Mouse (Mus musculus) testis, postnatal 10 days (tissue): ENCODE results near the gene Ube2j1.
"Not testable (repeated sequence)": the region's sequence is repeated elsewhere in the genome, so short reads cannot be mapped to it uniquely, and the experiment has no call there.

Experiments used
- DNase-seq: peaks from one replicate; pipeline ENCODE4 v3.0.0; 2021; ENCODE audit warnings: low spot score

Ube2j1 gene

DNA sequence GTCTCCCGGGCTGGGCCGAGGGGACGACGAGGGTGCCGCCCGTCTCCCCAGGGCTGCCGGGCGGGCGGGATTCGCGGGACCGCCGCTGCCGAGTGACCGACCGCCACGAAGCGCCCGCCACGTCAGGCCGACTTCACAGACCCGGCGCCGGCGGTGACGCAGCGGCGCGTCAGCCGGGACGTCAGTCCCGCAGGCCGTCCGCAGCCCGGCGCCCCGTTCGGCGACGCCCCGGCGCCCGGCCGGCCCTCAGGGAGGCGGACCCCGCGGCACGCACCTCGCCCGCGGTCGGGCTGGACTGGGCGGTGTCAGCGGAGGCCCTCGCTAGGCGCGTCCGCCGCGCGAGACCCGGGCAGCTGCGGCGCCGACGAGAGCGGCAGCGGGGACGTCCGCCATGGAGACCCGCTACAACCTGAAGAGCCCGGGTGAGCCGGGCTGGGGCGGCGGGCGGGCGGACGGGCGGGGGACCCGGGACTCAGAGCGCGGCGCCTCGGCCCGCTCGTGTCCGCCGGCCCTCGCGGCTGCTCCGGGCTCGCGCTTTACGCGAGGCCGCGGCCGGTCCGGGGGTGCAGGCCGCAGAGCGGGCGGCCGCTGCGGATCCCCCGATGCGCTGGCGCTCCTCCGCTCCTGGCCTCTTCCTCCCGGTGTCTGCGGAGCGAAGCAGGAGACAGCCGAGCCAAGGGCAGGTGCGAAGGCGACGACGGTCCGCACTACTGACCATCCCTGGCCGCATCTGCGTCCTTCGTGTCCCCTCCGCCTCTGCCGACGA, at the start of gene Ube2j1:
Gene Ube2j1, plus strand, starts transcription at position 222 of the 766 bp plus-strand sequence.
- peak; percentile 88 for DNase-seq

DNA sequence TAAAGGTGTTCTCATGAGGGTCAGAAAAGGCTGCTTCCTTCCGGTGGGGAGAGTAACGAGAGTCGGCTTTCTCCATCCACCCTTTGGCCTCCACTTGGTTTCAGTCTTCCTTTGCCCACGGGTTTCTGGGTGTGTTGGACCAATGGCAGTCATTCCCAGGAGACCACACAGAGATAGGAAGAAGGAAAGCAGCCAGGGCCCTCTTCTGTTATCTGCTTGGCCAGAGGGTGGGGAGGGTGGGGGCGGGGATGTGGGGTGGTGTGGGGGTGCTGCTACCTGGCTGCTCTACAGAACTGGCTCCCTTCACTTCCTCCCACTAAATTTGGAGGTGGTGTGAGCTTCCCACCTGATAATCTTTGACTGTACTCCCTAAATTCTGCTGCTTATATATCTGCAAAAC, 49.6 kb upstream of the Ube2j1 start:
- DNase-seq, result no peak

DNA sequence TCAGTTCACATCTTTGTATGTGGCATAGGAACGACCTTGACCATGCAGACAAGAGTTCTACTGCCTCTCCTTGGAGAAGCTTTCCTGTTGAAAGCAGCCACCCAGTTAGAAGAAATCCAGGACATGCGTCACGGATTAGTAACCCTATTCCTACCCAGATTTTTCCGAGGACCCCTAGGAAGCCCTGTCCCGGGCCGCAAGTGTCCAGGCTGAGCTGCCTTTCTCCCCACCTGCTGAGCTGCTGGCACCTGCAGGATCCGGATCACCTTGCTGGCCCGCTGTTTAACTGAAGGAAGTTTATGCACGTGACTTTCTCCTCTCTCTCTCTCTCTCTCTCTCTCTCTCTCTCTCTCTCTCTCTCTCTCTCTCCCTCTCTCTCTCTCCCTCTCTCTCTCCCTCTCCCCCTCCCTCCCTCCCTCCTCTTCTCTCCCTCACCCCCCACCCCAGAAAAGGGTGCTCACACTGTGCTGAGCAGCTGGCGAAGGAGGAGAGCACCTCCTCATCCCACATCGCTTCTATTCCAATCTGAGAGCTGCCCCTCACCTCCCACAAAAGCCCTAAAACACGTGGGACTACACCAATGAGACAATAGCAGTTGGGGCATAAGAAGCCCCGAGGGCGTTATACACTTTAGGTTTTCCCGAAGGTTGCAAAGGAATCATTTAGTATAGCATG, 49.0 kb upstream of the Ube2j1 start:
- no peak for DNase-seq

GRCm38 (mm10) chr4:32982716-32983175, 48.5 kb upstream of the Ube2j1 start, which contains the start of gene Rragd:
Rragd (plus strand) TSS chr4:32983037.
- peak; percentile 73 for DNase-seq

DNA sequence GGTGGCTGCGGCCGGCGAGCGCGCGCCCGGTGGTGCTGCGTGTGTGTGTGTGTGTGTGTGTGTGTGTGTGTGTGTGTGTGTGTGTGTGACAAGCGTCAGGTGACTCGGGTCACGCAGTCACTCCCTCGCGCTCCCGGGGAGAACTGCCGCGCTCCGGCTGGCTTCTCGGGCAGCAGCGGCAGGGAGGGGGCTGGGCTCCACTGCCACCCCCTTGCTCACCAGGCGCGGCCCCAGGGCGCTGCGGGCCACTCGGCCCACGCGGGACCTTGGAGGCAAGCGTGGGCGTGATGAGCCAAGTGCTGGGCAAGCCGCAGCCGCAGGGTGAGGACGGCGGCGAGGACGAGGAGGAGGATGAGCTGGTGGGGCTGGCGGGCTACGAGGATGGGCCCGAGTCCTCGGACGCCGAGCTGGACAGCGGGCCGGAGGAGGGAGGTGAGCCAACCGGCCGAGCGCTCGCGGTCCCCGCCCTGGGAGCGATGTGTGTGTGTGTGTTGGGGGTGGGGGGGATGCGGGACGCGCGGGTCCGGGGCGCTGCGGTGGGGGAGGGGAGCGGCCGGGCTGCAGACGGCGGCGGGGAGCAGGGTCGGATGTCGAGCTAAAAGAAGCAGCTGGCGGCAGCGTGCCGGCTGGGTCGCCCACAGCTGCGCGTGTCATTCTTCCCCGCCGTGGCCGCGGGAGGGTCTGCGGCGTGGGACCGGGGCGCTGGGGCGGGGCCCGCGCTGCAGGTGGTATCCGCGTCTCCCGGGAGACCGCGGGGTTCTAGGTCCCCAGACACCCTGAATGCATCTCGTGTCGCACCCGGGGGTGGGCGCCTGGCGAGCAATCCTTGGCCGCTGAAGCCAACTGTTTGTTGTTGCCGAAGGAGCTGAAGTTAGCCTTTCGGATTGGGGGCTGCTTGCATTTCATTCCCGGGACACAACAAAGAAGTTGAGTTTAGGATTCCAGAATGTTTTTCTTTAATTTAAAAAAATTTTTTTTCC, 47.8 kb upstream of the Ube2j1 start:
- peak; percentile 86 for DNase-seq

- no peak for DNase-seq
Measured at GRCm38 (mm10) chr4:32984242-32984641, 47.0 kb upstream of the Ube2j1 start.

- no peak for DNase-seq
Measured at GRCm38 (mm10) chr4:32984801-32985675, 46.2 kb upstream of the Ube2j1 start.

DNA sequence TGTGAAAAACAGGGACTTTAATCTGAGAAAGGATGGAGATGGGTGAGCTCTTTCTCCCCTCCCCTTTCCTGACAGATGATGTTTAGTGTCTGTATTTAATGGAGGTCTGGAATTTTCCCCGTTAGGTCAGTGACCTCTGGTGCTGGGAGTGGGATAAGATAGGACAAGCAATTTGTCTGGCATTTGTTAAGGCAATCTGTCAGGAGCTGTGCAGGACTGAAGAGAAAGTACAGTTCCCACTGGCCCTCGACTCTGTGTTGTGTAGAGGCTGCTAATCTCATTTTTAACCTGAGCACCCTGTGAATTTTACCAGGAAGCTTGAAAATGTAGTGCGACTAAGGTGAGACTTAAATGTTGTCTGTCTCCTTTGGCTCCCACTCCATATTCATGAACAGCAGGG, 45.5 kb upstream of the Ube2j1 start:
- no peak for DNase-seq

- DNase-seq, result no peak
Measured at GRCm38 (mm10) chr4:32987006-32987405, 44.2 kb upstream of the Ube2j1 start.

DNA sequence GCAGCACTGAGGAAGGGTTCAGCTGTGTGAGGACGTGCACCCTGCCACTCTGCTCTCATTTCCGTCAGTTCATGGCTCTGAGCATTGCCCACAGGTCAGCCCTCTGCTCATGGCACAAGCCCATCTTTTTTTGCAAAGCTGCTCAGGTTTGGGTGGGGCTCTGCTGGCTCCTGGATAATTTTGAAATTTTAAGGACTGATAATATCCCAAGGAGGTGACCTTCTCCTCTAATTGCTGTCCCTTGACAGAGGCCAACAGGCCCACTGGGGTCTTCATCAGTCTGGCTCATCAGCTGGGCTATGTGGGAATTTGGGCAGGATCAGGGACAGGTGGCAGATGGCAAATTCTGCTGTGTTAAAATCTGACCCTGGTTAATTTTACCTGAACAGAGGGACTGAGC, 41.9 kb upstream of the Ube2j1 start:
- DNase-seq, result no peak

DNA sequence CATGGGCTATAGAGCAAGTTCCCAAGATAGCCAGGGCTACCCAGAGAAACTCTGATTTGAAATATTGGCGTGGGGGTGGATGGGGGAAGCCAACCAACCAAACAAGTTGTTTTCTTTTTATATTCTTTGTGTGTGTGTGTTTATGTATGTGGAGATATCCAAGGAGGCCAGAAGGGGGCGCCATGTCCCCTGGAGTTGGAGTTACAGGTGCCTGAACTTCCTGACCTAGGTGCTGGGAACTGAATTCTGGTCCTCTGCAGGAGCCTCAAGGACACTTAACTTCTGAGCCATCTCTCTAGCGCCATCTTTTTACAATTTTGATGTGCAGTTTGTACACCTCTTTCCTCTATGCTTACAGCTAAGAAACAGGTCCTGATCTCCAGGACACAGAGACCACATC, 37.0 kb upstream of the Ube2j1 start:
- no peak for DNase-seq

DNA sequence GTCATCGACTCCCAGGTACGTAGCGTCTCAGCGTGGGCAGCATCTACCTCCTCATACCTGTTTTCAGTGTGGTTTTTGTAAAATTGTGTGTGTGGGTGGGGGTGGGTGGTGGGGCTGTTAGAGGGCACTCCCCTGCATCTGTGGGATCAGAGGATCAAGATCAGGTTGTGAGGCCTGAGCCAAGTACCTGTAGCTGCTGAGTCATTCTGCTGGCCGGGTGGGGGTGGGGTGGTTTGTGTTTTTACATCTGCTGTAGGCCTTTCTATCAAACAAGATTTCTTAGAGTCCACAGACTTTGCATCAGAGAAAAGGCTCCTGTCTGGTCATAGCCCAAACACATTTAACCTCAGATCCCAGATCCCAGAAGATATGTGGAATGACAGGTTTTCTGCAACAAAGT, 35.1 kb upstream of the Ube2j1 start:
- DNase-seq, result no peak

GRCm38 (mm10) chr4:32997571-32997970, 33.6 kb upstream of the Ube2j1 start:
- DNase-seq, result no peak

GRCm38 (mm10) chr4:32998996-32999395, 32.2 kb upstream of the Ube2j1 start:
- DNase-seq, result no peak

DNA sequence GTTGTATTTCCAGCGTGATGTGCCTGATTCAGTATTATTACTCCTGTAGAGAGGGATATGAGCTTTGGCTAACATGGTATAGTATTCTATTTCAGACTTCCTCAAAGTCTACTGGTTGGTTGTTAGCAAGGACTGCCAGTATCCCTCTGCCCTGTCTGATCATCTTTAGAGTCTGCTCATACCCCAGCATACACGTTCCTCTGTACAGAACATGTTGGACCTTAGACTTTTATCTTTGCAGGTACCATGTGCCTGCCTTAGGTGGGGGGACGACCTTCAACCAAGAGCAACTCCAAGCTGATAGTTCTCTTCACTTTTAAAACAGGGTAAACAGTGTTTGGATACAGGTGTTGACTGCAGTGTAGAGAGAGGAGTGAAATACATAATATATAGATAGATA, 29.1 kb upstream of the Ube2j1 start:
- DNase-seq, result no peak

DNA sequence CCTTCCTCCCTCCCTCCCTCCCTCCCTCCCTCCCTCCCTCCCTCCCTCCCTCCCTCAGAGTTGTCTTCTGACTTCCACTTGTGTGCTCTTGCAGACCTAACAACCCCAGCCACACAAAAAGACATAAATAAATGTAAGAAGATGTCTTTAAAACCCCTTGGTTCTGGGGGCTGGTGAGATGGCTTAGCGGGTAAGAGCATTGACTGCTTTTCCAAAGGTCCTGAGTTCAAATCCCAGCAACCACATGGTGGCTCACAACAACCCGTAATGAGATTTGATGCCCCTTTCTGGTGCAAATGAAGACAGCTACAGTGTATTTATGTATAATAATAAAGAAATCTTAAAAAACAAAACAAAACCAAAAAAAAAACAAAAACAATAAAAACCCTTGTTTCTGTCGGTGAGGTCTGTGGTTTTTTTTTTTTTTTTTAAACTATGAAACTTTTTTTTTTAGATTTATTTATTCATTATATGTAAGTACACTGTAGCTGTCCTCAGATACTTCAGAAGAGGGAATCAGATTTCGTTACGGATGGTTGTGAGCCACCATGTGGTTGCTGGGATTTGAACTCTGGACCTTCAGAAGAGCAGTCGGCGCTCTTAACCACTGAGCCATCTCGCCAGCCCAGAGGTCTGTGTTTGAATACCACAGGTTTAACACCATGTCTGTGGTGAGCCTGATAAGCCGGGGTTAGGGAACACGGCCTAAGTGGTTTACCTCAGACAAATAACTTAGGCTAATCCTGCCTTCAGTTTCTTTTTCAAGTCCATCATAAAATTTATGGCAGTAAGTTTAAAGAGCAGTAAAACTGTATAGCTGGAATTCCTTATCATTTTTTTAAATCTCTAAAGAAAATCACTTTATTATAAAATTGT, 25.4 kb upstream of the Ube2j1 start:
- not testable (repeated sequence) for DNase-seq

DNA sequence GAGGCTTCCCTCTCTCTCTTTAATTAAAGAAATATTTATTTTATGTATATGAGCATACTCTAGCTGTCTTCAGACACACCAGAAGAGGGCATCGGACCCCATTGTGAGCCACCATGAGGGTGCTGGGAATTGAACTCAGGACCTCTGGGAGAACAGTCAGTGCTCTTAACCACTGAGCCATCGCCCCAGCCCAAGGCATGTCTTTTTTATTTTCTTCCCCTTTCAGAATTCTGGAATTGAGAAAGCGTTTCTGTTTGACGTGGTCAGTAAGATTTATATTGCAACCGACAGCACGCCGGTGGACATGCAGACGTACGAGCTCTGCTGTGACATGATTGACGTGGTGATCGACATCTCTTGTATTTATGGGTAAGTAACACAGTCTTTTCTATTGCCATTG, 24.4 kb upstream of the Ube2j1 start:
- no peak for DNase-seq

- no peak for DNase-seq
Measured at GRCm38 (mm10) chr4:33007443-33008217, 23.6 kb upstream of the Ube2j1 start.

GRCm38 (mm10) chr4:33010078-33010477, 21.1 kb upstream of the Ube2j1 start:
- no peak for DNase-seq
